Mouse (Mus musculus): ENCODE data around the gene Prdm1. TPM values are rescaled to one million over a fixed set of nuclear protein-coding genes. Genes with fewer than 3 reads are reported as not detected.

Gene Prdm1
- total RNA-seq, 1 experiment: 2.2 TPM

- in situ Hi-C loops (cut with MboI; ENCODE audit: low sequenced_read_pairs in 2 of 2, unreplicated experiment in 2 of 2): no loop called here
- H3K4me1 ChIP-seq (ENCODE audit: control insufficient read depth in 2 of 2, insufficient read depth in 2 of 2, low read length in 2 of 2, poor library complexity in 1 of 2): peaks cover 0 to 2% of the 10 kb centered on the region in 2 experiments; a peak in 1 of 4 replicates
- no peak overlapping the region for H3K27ac ChIP-seq (ENCODE audit: insufficient read depth, low read depth, low read length, poor library complexity, severe bottlenecking)
- TF ChIP-seq MAFK (IDR thresholded peaks at IDR 0.05; ENCODE audit: insufficient read depth, low read depth, low read length) (no peak), ZC3H11A (IDR thresholded peaks at IDR 0.05; ENCODE audit: borderline replicate concordance, low read depth, low read length) (no peak), ZNF384 (IDR thresholded peaks at IDR 0.05; ENCODE audit: low read depth, low read length) (no peak), HCFC1 (IDR thresholded peaks at IDR 0.05; ENCODE audit: borderline replicate concordance, insufficient read depth, low read length) (no peak), CHD2 (IDR thresholded peaks at IDR 0.05; ENCODE audit: low read depth, low read length) (no peak)
- no peaks in the 10 kb centered on the region for H3K9me3 ChIP-seq (ENCODE audit: control insufficient read depth, insufficient read depth, low read depth, low read length)
- no peak for DNase-seq (ENCODE audit: low read depth, low spot score)
- no peak overlapping the region for H3K4me3 ChIP-seq (ENCODE audit: insufficient read depth in 1 of 2, low read depth in 1 of 2, low read length in 2 of 2, poor library complexity in 1 of 2, severe bottlenecking in 1 of 2)
- H3K36me3 ChIP-seq (ENCODE audit: control insufficient read depth, insufficient read depth, low read length, poor library complexity, severe bottlenecking): no peaks in the 10 kb centered on the region
- H3K9ac ChIP-seq (ENCODE audit: insufficient read depth, low read depth, low read length, poor library complexity, severe bottlenecking): no peak overlapping the region
Observed at GRCm38 (mm10) chr10:44502891-44503290, 25.4 kb downstream of the Prdm1 start.

DNA sequence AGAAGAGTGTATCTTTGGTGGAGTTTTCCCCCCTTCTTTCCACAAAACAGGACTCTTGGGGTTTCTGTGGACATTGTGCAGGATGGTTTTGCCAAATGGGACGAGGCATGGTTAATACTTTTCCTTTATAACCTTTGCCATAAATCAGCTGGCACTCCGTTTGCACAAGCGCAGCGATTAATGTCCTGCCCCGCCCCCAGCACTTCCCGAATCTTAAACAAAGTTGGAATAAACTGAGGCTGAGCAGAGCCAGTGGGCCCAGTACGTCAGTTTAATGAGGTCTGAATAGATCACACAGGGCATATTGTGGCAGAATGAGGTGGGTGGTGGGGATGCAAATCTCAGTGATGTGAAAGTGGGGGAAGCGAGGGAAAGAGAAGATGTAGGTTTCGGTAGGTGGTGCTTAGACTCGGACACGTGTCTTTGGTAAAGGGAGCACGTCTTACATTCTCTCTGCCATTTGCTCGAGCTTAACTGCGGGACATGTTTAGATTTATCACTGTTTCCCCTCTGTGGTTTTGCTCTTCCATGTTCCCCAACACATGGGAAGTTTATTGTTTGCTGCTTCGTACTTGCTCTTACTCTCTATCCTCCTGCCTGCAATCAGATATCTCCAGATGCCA is 28.3 kb downstream of the Prdm1 start:
- Histone ChIP-seq H3K27ac (ENCODE audit: insufficient read depth, low read depth, low read length, poor library complexity, severe bottlenecking) (no peak overlapping the region), H3K9ac (ENCODE audit: insufficient read depth, low read depth, low read length, poor library complexity, severe bottlenecking) (no peak overlapping the region), H3K9me3 (ENCODE audit: control insufficient read depth, insufficient read depth, low read depth, low read length) (no peaks in the 10 kb centered on the region), H3K4me1 (ENCODE audit: control insufficient read depth in 2 of 2, insufficient read depth in 2 of 2, low read length in 2 of 2, poor library complexity in 1 of 2) (no peaks in the 10 kb centered on the region; a peak in 1 of 4 replicates), H3K36me3 (ENCODE audit: control insufficient read depth, insufficient read depth, low read length, poor library complexity, severe bottlenecking) (no peaks in the 10 kb centered on the region), H3K4me3 (ENCODE audit: insufficient read depth in 1 of 2, low read depth in 1 of 2, low read length in 2 of 2, poor library complexity in 1 of 2, severe bottlenecking in 1 of 2) (no peak overlapping the region)
- DNase-seq (ENCODE audit: low read depth, low spot score): no peak
- TF ChIP-seq CHD2 (IDR thresholded peaks at IDR 0.05; ENCODE audit: low read depth, low read length) (no peak), HCFC1 (IDR thresholded peaks at IDR 0.05; ENCODE audit: borderline replicate concordance, insufficient read depth, low read length) (no peak), MAFK (IDR thresholded peaks at IDR 0.05; ENCODE audit: insufficient read depth, low read depth, low read length) (no peak), ZNF384 (IDR thresholded peaks at IDR 0.05; ENCODE audit: low read depth, low read length) (no peak), ZC3H11A (IDR thresholded peaks at IDR 0.05; ENCODE audit: borderline replicate concordance, low read depth, low read length) (no peak)
- in situ Hi-C loops (cut with MboI; ENCODE audit: low sequenced_read_pairs in 2 of 2, unreplicated experiment in 2 of 2): no loop called here

DNA sequence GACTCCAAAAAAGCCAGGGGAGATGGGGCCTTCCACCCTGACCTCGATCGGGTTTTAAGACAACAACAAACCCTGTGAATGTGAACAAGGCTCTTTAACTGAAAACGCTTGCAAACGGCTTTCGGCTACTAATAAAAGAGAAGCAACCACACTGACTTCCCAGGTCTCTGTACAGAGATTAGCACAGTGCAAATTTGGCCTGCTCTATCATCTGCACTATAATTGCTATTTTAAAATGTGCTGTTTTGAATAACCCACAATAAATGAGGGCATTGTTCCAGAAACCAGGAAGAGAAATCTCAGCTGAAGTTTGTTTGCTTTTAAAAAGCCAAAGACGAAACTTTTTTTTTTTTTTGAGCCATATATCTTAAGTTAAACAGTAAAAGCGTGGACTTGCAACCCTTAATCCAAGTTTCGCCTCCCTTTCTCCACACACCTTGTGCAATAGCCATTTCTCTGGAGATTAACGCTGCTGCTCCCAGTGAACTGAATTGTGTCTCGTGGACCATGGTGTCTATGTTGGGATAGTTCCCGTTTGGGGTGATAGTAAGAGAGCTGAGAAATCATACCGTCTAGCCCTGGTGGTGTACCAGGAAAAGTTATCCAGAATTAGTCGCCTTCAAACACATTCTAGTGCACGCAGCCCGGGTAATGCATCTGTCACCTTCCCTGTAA is 34.3 kb downstream of the Prdm1 start:
- Histone ChIP-seq H3K9me3 (ENCODE audit: control insufficient read depth, insufficient read depth, low read depth, low read length) (no peaks in the 10 kb centered on the region), H3K36me3 (ENCODE audit: control insufficient read depth, insufficient read depth, low read length, poor library complexity, severe bottlenecking) (no peaks in the 10 kb centered on the region), H3K27ac (ENCODE audit: insufficient read depth, low read depth, low read length, poor library complexity, severe bottlenecking) (no peak overlapping the region), H3K4me3 (ENCODE audit: insufficient read depth in 1 of 2, low read depth in 1 of 2, low read length in 2 of 2, poor library complexity in 1 of 2, severe bottlenecking in 1 of 2) (no peak overlapping the region), H3K9ac (ENCODE audit: insufficient read depth, low read depth, low read length, poor library complexity, severe bottlenecking) (no peak overlapping the region), H3K4me1 (ENCODE audit: control insufficient read depth in 2 of 2, insufficient read depth in 2 of 2, low read length in 2 of 2, poor library complexity in 1 of 2) (peaks cover 0 to 6% of the 10 kb centered on the region in 2 experiments; a peak in 1 of 4 replicates)
- no peak for DNase-seq (ENCODE audit: low read depth, low spot score)
- TF ChIP-seq CHD2 (IDR thresholded peaks at IDR 0.05; ENCODE audit: low read depth, low read length) (no peak), MAFK (IDR thresholded peaks at IDR 0.05; ENCODE audit: insufficient read depth, low read depth, low read length) (no peak), ZC3H11A (IDR thresholded peaks at IDR 0.05; ENCODE audit: borderline replicate concordance, low read depth, low read length) (no peak), ZNF384 (IDR thresholded peaks at IDR 0.05; ENCODE audit: low read depth, low read length) (no peak), HCFC1 (IDR thresholded peaks at IDR 0.05; ENCODE audit: borderline replicate concordance, insufficient read depth, low read length) (no peak)
- in situ Hi-C loops (cut with MboI; ENCODE audit: low sequenced_read_pairs in 2 of 2, unreplicated experiment in 2 of 2): no loop called here

DNA sequence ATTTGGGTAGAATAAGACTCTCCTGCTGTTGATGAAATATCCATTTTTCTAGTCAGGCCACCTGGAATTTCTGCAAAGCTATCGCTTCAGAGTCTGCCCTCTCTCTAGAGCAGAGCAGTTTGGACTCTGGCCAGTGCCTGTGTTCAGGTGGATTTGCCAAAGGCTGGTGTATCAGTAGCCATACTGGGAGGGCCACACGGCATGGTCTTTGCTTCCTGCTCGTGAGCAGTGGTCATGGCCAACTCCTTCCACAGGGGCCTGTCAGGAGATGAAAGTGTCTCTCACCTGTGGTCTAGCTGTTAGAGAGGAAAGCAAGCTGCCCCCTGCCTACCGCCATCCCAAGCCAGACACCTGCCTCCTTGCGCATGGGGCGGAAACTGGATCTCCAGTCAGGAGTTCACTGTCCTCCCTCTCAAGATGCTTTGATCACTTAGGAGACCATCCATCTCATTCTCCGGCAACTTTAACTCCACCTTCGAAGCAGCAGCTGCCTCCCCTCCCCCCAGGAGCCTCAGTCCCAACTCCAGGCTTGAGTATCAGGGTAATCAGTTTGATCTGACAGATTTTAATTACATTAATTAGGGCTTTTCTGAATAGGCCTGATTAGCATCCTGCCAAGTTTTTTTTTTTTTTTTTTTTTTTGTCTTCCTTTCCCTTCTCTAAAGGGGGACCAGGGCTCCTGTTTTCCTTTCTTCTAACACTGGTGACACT is 35.3 kb downstream of the Prdm1 start:
- in situ Hi-C loops (cut with MboI; ENCODE audit: low sequenced_read_pairs in 2 of 2, unreplicated experiment in 2 of 2): no loop called here
- H3K9ac ChIP-seq (ENCODE audit: insufficient read depth, low read depth, low read length, poor library complexity, severe bottlenecking): no peak overlapping the region
- H3K4me3 ChIP-seq (ENCODE audit: insufficient read depth in 1 of 2, low read depth in 1 of 2, low read length in 2 of 2, poor library complexity in 1 of 2, severe bottlenecking in 1 of 2): no peak overlapping the region
- DNase-seq (ENCODE audit: low read depth, low spot score): no peak
- H3K4me1 ChIP-seq (ENCODE audit: control insufficient read depth in 2 of 2, insufficient read depth in 2 of 2, low read length in 2 of 2, poor library complexity in 1 of 2): peaks cover 0 to 6% of the 10 kb centered on the region in 2 experiments; a peak in 2 of 4 replicates
- H3K36me3 ChIP-seq (ENCODE audit: control insufficient read depth, insufficient read depth, low read length, poor library complexity, severe bottlenecking): no peaks in the 10 kb centered on the region
- H3K27ac ChIP-seq (ENCODE audit: insufficient read depth, low read depth, low read length, poor library complexity, severe bottlenecking): no peak overlapping the region
- TF ChIP-seq MAFK (IDR thresholded peaks at IDR 0.05; ENCODE audit: insufficient read depth, low read depth, low read length) (no peak), ZC3H11A (IDR thresholded peaks at IDR 0.05; ENCODE audit: borderline replicate concordance, low read depth, low read length) (no peak), HCFC1 (IDR thresholded peaks at IDR 0.05; ENCODE audit: borderline replicate concordance, insufficient read depth, low read length) (no peak), ZNF384 (IDR thresholded peaks at IDR 0.05; ENCODE audit: low read depth, low read length) (no peak), CHD2 (IDR thresholded peaks at IDR 0.05; ENCODE audit: low read depth, low read length) (no peak)
- no peaks in the 10 kb centered on the region for H3K9me3 ChIP-seq (ENCODE audit: control insufficient read depth, insufficient read depth, low read depth, low read length)
